Mouse (Mus musculus): ENCODE results near the gene Itga2b. TPM values are rescaled to one million over a fixed set of nuclear protein-coding genes. Genes with fewer than 3 reads are reported as not detected.

Gene Itga2b
- total and polyA plus RNA-seq, 3 experiments = 27.3 to 72.3 (median 27.8) TPM

- no peak for ATAC-seq (ENCODE audit: extremely low read depth, insufficient number of reproducible peaks, low FRiP score, poor library complexity, severe bottlenecking)
- Histone ChIP-seq H3K4me3 (ENCODE audit: low read depth, low read length) (no peak overlapping the region), H3K36me3 (replicated peaks) (peaks cover 36% of the 10 kb centered on the region), H3K4me1 (ENCODE audit: insufficient read depth, low read depth, low read length) (peaks cover 30% of the 10 kb centered on the region), H3K9me3 (replicated peaks) (peaks cover 14% of the 10 kb centered on the region), H3K27me3 (ENCODE audit: insufficient read depth, low read length) (peaks cover 49% of the 10 kb centered on the region)
- no peak for DNase-seq (ENCODE audit: low spot score)
- no peak for TF ChIP-seq CTCF (IDR thresholded peaks at IDR 0.05; ENCODE audit: low read depth, low read length)
Measured at GRCm38 (mm10) chr11:102435754-102436470, 34.0 kb downstream of the Itga2b start.

- H3K4me1 ChIP-seq (ENCODE audit: insufficient read depth, low read depth, low read length) = peaks cover 38% of the 10 kb centered on the region
- H3K36me3 ChIP-seq (replicated peaks) = peaks cover 36% of the 10 kb centered on the region
- H3K27me3 ChIP-seq (ENCODE audit: insufficient read depth, low read length) = peaks cover 45% of the 10 kb centered on the region
- TF ChIP-seq TAL1 (conservative IDR thresholded peaks at IDR 0.05; ENCODE audit: low read depth, low read length) (no peak), CTCF (IDR thresholded peaks at IDR 0.05; ENCODE audit: low read depth, low read length) (no peak), POLR2AphosphoS5 (IDR thresholded peaks at IDR 0.05; ENCODE audit: insufficient replicate concordance, low read depth, low read length) (no peak), GATA1 (IDR thresholded peaks at IDR 0.05; ENCODE audit: borderline replicate concordance, low read length) (no peak), GATA2 (IDR thresholded peaks at IDR 0.05; ENCODE audit: borderline replicate concordance, low read depth, low read length) (no peak)
- ATAC-seq (ENCODE audit: extremely low read depth, insufficient number of reproducible peaks, low FRiP score, poor library complexity, severe bottlenecking) (no peak), DNase-seq (ENCODE audit: low spot score) (no peak)
- peaks cover 14% of the 10 kb centered on the region for H3K9me3 ChIP-seq (replicated peaks)
- H3K4me3 ChIP-seq (ENCODE audit: low read depth, low read length) = no peak overlapping the region
Measured at GRCm38 (mm10) chr11:102434816-102435705, 34.9 kb downstream of the Itga2b start.

- ATAC-seq (ENCODE audit: extremely low read depth, insufficient number of reproducible peaks, low FRiP score, poor library complexity, severe bottlenecking) = 0 out of 2 replicates have a peak, but pooled peaks have one; percentile 17
- Histone ChIP-seq H3K27me3 (ENCODE audit: insufficient read depth, low read length) (peaks cover 40% of the 10 kb centered on the region), H3K4me3 (ENCODE audit: low read depth, low read length) (no peak overlapping the region), H3K4me1 (ENCODE audit: insufficient read depth, low read depth, low read length) (peaks cover 44% of the 10 kb centered on the region), H3K9me3 (replicated peaks) (peaks cover 14% of the 10 kb centered on the region), H3K36me3 (replicated peaks) (peaks cover 36% of the 10 kb centered on the region)
- no peak for TF ChIP-seq GATA2 (IDR thresholded peaks at IDR 0.05; ENCODE audit: borderline replicate concordance, low read depth, low read length)
- no peak for TF ChIP-seq TAL1 (conservative IDR thresholded peaks at IDR 0.05; ENCODE audit: low read depth, low read length)
- TF ChIP-seq GATA1 (IDR thresholded peaks at IDR 0.05; ENCODE audit: borderline replicate concordance, low read length) = no peak
- no peak for TF ChIP-seq POLR2AphosphoS5 (IDR thresholded peaks at IDR 0.05; ENCODE audit: insufficient replicate concordance, low read depth, low read length)
- TF ChIP-seq CTCF (IDR thresholded peaks at IDR 0.05; ENCODE audit: low read depth, low read length) = peak; percentile 53
- DNase-seq (ENCODE audit: low spot score) = peak; percentile 70
Measured at GRCm38 (mm10) chr11:102434406-102434805, 35.5 kb downstream of the Itga2b start.

GRCm38 (mm10) chr11:102433866-102434265 is 36.1 kb downstream of the Itga2b start:
- no peak overlapping the region for H3K4me3 ChIP-seq (ENCODE audit: low read depth, low read length)
- TF ChIP-seq GATA2 (IDR thresholded peaks at IDR 0.05; ENCODE audit: borderline replicate concordance, low read depth, low read length) (no peak), POLR2AphosphoS5 (IDR thresholded peaks at IDR 0.05; ENCODE audit: insufficient replicate concordance, low read depth, low read length) (no peak), GATA1 (IDR thresholded peaks at IDR 0.05; ENCODE audit: borderline replicate concordance, low read length) (no peak), TAL1 (conservative IDR thresholded peaks at IDR 0.05; ENCODE audit: low read depth, low read length) (no peak), CTCF (IDR thresholded peaks at IDR 0.05; ENCODE audit: low read depth, low read length) (no peak)

GRCm38 (mm10) chr11:102432896-102433295 is 37.0 kb downstream of the Itga2b start:
- H3K9me3 ChIP-seq (replicated peaks) = peaks cover 8% of the 10 kb centered on the region
- DNase-seq (ENCODE audit: low spot score) = no peak
- peaks cover 31% of the 10 kb centered on the region for H3K27me3 ChIP-seq (ENCODE audit: insufficient read depth, low read length)
- no peak for TF ChIP-seq GATA1 (IDR thresholded peaks at IDR 0.05; ENCODE audit: borderline replicate concordance, low read length)
- TF ChIP-seq POLR2AphosphoS5 (IDR thresholded peaks at IDR 0.05; ENCODE audit: insufficient replicate concordance, low read depth, low read length) = no peak
- TF ChIP-seq GATA2 (IDR thresholded peaks at IDR 0.05; ENCODE audit: borderline replicate concordance, low read depth, low read length) = no peak
- no peak for TF ChIP-seq CTCF (IDR thresholded peaks at IDR 0.05; ENCODE audit: low read depth, low read length)
- no peak for TF ChIP-seq TAL1 (conservative IDR thresholded peaks at IDR 0.05; ENCODE audit: low read depth, low read length)
- H3K36me3 ChIP-seq (replicated peaks) = peaks cover 36% of the 10 kb centered on the region
- H3K4me1 ChIP-seq (ENCODE audit: insufficient read depth, low read depth, low read length) = peaks cover 41% of the 10 kb centered on the region
- no peak for ATAC-seq (ENCODE audit: extremely low read depth, insufficient number of reproducible peaks, low FRiP score, poor library complexity, severe bottlenecking)
- H3K4me3 ChIP-seq (ENCODE audit: low read depth, low read length) = 0 out of 2 replicates have a peak overlapping the region, but pooled peaks have one; percentile 11

More at GRCm38 (mm10) chr11:102433866-102434265, 36.1 kb downstream of the Itga2b start:
- ATAC-seq (ENCODE audit: extremely low read depth, insufficient number of reproducible peaks, low FRiP score, poor library complexity, severe bottlenecking) = no peak
- peaks cover 14% of the 10 kb centered on the region for H3K9me3 ChIP-seq (replicated peaks)
- peaks cover 36% of the 10 kb centered on the region for H3K36me3 ChIP-seq (replicated peaks)
- no peak for DNase-seq (ENCODE audit: low spot score)
- H3K27me3 ChIP-seq (ENCODE audit: insufficient read depth, low read length) = peaks cover 40% of the 10 kb centered on the region
- peaks cover 47% of the 10 kb centered on the region for H3K4me1 ChIP-seq (ENCODE audit: insufficient read depth, low read depth, low read length)
